ENCODE assay signal across 8 mouse cellular contexts in genomic region chr10:31173169-31173686, GRCm38 (mm10).
DNase-seq lines count a peak whose midpoint lies in the region; ATAC-seq and TF ChIP-seq lines count a peak whose summit lies in the region.

No protein-coding gene starts in this region.

- intact Hi-C loops in gastrocnemius, adult 2 months (cut with DNase I): no loop called here

- TF ChIP-seq CTCF in gastrocnemius, adult 2 months (IDR thresholded peaks at IDR 0.05): no peak

- no peak overlapping the region for H3K4me3 ChIP-seq in gastrocnemius, adult 2 months
- H3K4me3 ChIP-seq in hindbrain, embryonic 12.5 days: no peak overlapping the region
- no peak overlapping the region for H3K4me3 ChIP-seq in stomach, embryonic 15.5 days (replicated peaks)

- ATAC-seq in hindbrain, embryonic 12.5 days (ENCODE audit: low FRiP score): peak; percentile 82
- peak; percentile 87 for ATAC-seq in stomach, embryonic 15.5 days (ENCODE audit: insufficient read depth, low FRiP score, low read depth)
- no peak for ATAC-seq in megakaryocyte-erythroid progenitor cell, adult 5-6 weeks (replicated peaks; ENCODE audit: low FRiP score, low TSS enrichment, poor library complexity, severe bottlenecking)

- H3K27ac ChIP-seq in gastrocnemius, adult 2 months: no peak overlapping the region; the same call in 1 of the 2 replicates
- H3K27ac ChIP-seq in hindbrain, embryonic 12.5 days: no peak overlapping the region
- H3K27ac ChIP-seq in stomach, embryonic 15.5 days: peak overlapping the region; percentile 31; the same call in 1 of the 2 replicates

- no peak overlapping the region for H3K4me2 ChIP-seq in hindbrain, embryonic 12.5 days (replicated peaks)
- no peak overlapping the region for H3K4me2 ChIP-seq in stomach, embryonic 15.5 days

- no peaks in the 10 kb centered on the region for H3K36me3 ChIP-seq in hindbrain, embryonic 12.5 days
- H3K36me3 ChIP-seq in stomach, embryonic 15.5 days: no peaks in the 10 kb centered on the region

- WGBS in hindbrain, embryonic 12.5 days: 38% methylated on average over 15 of the region's 15 CpGs
- 36% methylated on average over 15 of the region's 15 CpGs for WGBS in stomach, embryonic 15.5 days

- no peak overlapping the region for H3K9ac ChIP-seq in hindbrain, embryonic 12.5 days
- H3K9ac ChIP-seq in stomach, embryonic 15.5 days: no peak overlapping the region

- H3K27me3 ChIP-seq in hindbrain, embryonic 12.5 days: no peaks in the 10 kb centered on the region
- H3K27me3 ChIP-seq in stomach, embryonic 15.5 days (replicated peaks): no peaks in the 10 kb centered on the region

- peaks cover 8% of the 10 kb centered on the region; the same call in 1 of the 2 replicates for H3K4me1 ChIP-seq in hindbrain, embryonic 12.5 days
- H3K4me1 ChIP-seq in stomach, embryonic 15.5 days: peaks cover 4% of the 10 kb centered on the region; the same call in 1 of the 2 replicates

- peak; percentile 30 for DNase-seq in adrenal gland, adult 8-10 months
- DNase-seq in embryo, embryonic 10 days (ENCODE audit: low spot score): peak; percentile 17
- peak; percentile 52 for DNase-seq in gastrocnemius, adult 2 months
- DNase-seq in layer of hippocampus, adult 9-10 months (ENCODE audit: low spot score): peak; percentile 12
- DNase-seq in lung, postnatal 10 days: peak; percentile 83

- H3K9me3 ChIP-seq in hindbrain, embryonic 12.5 days (replicated peaks): no peaks in the 10 kb centered on the region
- no peaks in the 10 kb centered on the region for H3K9me3 ChIP-seq in stomach, embryonic 15.5 days

Comparison
In these comparisons a context has a peak if more than half of its experiments do, and no peak if none do; other contexts are left out.
1. DNase-seq: peak in every context shown above with its lines; median percentile 83 in lung, postnatal 10 days; 52 in gastrocnemius, adult 2 months; 30 in adrenal gland, adult 8-10 months; 17 in embryo, embryonic 10 days; 12 in layer of hippocampus, adult 9-10 months.